Mouse (Mus musculus) heart, adult 10 weeks (tissue): ENCODE results near the gene Gstm3. TPM values are rescaled to one million over a fixed set of nuclear protein-coding genes. Genes with fewer than 3 reads are reported as not detected.

Experiments
- polyA plus RNA-seq: library from polyadenylated mRNA; stranded (reverse); fragments of 350-450 nt; fragmentation: Illumina TruSeq; extraction: RNeasy Lipid Tissue Mini Kit (QIAGEN cat#74804); gene quantifications from one replicate; pipeline ENCODE4 v1.2.3, GENCODE M21; 2014; ENCODE audit warnings: low read depth, low replicate concordance

The Gstm3 gene
- not detected for polyA plus RNA-seq

DNA sequence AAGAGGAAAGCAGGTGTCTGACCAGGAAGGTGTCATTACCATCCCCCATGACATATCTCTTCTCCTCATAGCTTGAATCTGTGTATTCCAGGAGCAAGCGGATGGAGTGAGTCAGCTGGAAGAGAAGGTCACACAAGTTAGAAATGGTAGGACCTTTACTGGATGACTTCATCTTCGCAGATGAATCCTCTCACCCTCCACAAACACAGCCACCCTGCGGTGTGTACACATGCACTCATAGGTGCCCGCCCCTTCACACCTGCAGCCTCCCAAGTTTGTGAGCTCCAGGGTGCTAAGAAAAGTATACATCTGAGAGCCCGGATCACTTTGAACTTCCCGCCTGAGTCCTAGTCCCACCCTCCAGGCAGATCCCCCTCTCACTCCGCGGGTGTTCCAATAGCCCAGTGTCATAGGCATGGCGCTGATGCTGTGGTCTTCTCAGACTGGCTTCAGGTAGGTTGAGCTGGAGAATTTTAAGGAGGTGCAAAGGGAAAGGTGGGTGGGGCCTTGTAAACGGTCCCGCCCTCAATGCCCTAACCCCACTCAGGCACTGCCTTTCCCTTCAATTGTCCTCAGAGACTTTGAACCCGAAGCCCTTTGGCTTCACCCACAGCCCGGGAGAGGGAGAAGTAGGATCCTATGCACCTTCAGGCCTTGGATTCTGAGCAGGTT lies at the start of gene Gstm3:
Gene Gstm3, minus strand, starts transcription at position 560 of the 672 bp plus-strand sequence.

GRCm38 (mm10) chr3:108017473-108018189 lies 48.5 kb upstream of the Gstm3 start, which contains the start of gene Gstm1:
Gstm1 (minus strand) TSS chr3:108017973.

GRCm38 (mm10) chr3:107986041-107986562 lies 17.0 kb upstream of the Gstm3 start, which contains the start of gene Gstm2:
Gstm2 (minus strand) TSS chr3:107986453.

GRCm38 (mm10) chr3:107943239-107943990 lies 25.7 kb downstream of the Gstm3 start, which contains the start of gene Gstm6:
Gstm6 (minus strand) TSS chr3:107943749.

DNA sequence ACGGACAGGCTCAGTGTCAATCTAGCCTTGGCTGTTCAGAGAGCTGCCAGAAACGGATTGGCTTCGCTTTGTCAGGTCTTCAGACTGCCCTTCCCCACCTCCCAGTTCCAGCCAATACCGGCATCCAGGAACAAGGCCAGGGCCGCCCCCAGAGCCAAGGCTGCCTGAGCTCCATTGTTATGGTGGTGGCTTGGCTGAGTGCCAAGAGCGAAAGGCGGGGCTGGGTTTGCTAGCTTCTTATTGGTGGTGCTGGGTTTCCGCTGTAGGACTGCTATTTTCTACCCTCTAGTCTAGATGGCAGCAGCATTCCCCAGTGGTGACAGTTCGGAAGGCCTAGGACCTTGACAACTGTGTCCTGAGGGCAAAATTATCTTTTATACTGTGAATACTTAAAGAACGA lies 37.4 kb downstream of the Gstm3 start, which contains the start of gene Gstm7:
Gene Gstm7, minus strand, starts transcription at position 148 of the 400 bp plus-strand sequence.

Other genes starting within 250 kb of the Gstm3 start
- gene Csf1, start 208.8 kb downstream of the Gstm3 start, polyA plus RNA-seq, result 28.0 TPM
- gene Eps8l3, start 92.1 kb downstream of the Gstm3 start, polyA plus RNA-seq, result not detected
- gene Gstm5, start 73.5 kb downstream of the Gstm3 start, polyA plus RNA-seq, result 107 TPM
- gene Gstm7, start 37.5 kb downstream of the Gstm3 start, polyA plus RNA-seq, result 75.0 TPM
- gene Gstm6, start 25.5 kb downstream of the Gstm3 start, polyA plus RNA-seq, result 4.8 TPM
- gene Gstm2, start 17.2 kb upstream of the Gstm3 start, polyA plus RNA-seq, result 278 TPM
- 431 TPM for gene Gstm1, start 48.7 kb upstream of the Gstm3 start, polyA plus RNA-seq
- gene Gstm4, start 75.6 kb upstream of the Gstm3 start, polyA plus RNA-seq, result 19.4 TPM
- 8.7 TPM for gene Ampd2, start 117.4 kb upstream of the Gstm3 start, polyA plus RNA-seq
- gene Gnat2, start 123.5 kb upstream of the Gstm3 start, polyA plus RNA-seq, result not detected
- 20.3 TPM for gene Gnai3, start 176.9 kb upstream of the Gstm3 start, polyA plus RNA-seq
- gene Gpr61, start 185.6 kb upstream of the Gstm3 start, polyA plus RNA-seq, result not detected
- 16.1 TPM for gene Amigo1, start 217.1 kb upstream of the Gstm3 start, polyA plus RNA-seq
- gene Cyb561d1, start 231.9 kb upstream of the Gstm3 start, polyA plus RNA-seq, result 6.9 TPM
- gene Atxn7l2, start 241.7 kb upstream of the Gstm3 start, polyA plus RNA-seq, result 3.5 TPM